Mouse (Mus musculus): Measurements from ENCODE around the gene Sat1. TPM values are rescaled to one million over a fixed set of nuclear protein-coding genes. Genes with fewer than 3 reads are reported as not detected.
"Not testable (repeated sequence)": the region's sequence is repeated elsewhere in the genome, so short reads cannot be mapped to it uniquely, and the experiment has no call there.

Gene Sat1
- polyA plus RNA-seq (2015; fragmentation: Nextera tagmentation; extraction: Ambion mirVana): 139 and 145 TPM in 2 replicates

GRCm38 (mm10) chrX:155216271-155216670 is at the start of gene Sat1:
Gene Sat1, minus strand, starts transcription at chrX:155216449.
- 22% methylated on average over 24 of the region's 26 CpGs for WGBS
- H3K27ac ChIP-seq: peak within 1 kb of the TSS; percentile 75
- no peaks in the 10 kb centered on the region for H3K27me3 ChIP-seq
- H3K9ac ChIP-seq: peak within 1 kb of the TSS; percentile 60
- no peaks in the 10 kb centered on the region for H3K9me3 ChIP-seq
- peak within 1 kb of the TSS; percentile 55 for H3K4me2 ChIP-seq
- ATAC-seq (ENCODE audit: borderline replicate concordance, extremely low read depth, low FRiP score, low TSS enrichment): peak; percentile 96
- H3K36me3 ChIP-seq: no peaks in the 10 kb centered on the region
- H3K4me1 ChIP-seq: no peaks in the 10 kb centered on the region
- peak within 1 kb of the TSS; percentile 56 for H3K4me3 ChIP-seq

DNA sequence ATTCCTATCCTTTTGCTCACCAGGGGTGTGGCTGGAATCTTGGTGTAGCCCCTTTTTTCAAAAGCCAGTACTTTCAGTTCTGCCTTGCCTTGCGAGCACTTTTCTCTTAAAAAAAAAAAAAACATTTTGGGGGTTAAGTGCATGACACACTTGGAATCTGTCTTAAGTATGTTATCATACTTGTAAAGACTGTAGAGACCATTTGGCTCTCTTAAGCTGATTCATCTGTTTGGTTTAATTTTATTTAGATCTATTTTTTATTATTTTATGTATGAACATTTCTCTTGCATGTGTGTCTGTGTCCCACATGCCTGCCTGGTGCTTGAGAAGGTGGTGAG is 46.6 kb upstream of the Sat1 start:
- Histone ChIP-seq H3K36me3 (no peaks in the 10 kb centered on the region), H3K27ac (peak overlapping the region; percentile 80), H3K4me2 (peak overlapping the region; percentile 47), H3K9me3 (no peaks in the 10 kb centered on the region), H3K4me1 (no peaks in the 10 kb centered on the region), H3K9ac (peak overlapping the region; percentile 63), H3K27me3 (no peaks in the 10 kb centered on the region), H3K4me3 (peak overlapping the region; percentile 60)
- no peak for ATAC-seq (ENCODE audit: borderline replicate concordance, extremely low read depth, low FRiP score, low TSS enrichment)
- WGBS: 23% methylated on average over 1 of the region's 1 CpGs

- Histone ChIP-seq H3K27me3 (no peaks in the 10 kb centered on the region), H3K27ac (peak within 1 kb of the TSS; percentile 80), H3K9ac (peak within 1 kb of the TSS; percentile 63), H3K4me2 (peak within 1 kb of the TSS; percentile 47), H3K36me3 (no peaks in the 10 kb centered on the region), H3K9me3 (no peaks in the 10 kb centered on the region), H3K4me3 (peak within 1 kb of the TSS; percentile 60), H3K4me1 (no peaks in the 10 kb centered on the region)
- 18% methylated on average over 37 of the region's 37 CpGs for WGBS
- ATAC-seq (ENCODE audit: borderline replicate concordance, extremely low read depth, low FRiP score, low TSS enrichment): peak; percentile 99
These were observed 46.1 kb upstream of the Sat1 start, which contains the start of gene Acot9 for GRCm38 (mm10) chrX:155262235-155262914. Gene Acot9, plus strand, starts transcription at chrX:155262443.

DNA sequence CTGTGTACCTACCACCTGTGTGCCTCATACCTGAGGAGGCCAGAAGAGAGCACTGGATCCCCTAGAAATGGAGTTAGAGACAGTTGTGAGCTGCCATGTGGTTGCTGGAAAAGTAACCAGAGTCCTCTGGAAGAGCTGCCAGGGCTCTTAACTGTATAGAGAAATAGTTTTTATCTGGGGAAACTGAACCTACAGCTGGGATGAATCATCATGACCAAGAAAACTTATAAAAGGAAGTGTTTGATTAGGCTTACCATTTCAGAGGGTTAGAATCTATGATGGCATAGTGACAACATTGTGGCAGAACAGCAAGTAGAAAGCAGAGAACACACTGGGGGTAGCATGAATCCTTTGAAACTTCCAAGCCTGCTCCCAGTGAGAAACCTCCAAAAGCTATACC is 40.6 kb upstream of the Sat1 start:
- Histone ChIP-seq H3K27me3 (no peaks in the 10 kb centered on the region), H3K9ac (no peak overlapping the region), H3K27ac (no peak overlapping the region), H3K4me3 (no peak overlapping the region), H3K9me3 (no peaks in the 10 kb centered on the region), H3K4me2 (no peak overlapping the region), H3K36me3 (no peaks in the 10 kb centered on the region), H3K4me1 (no peaks in the 10 kb centered on the region)
- no peak for ATAC-seq (ENCODE audit: borderline replicate concordance, extremely low read depth, low FRiP score, low TSS enrichment)

DNA sequence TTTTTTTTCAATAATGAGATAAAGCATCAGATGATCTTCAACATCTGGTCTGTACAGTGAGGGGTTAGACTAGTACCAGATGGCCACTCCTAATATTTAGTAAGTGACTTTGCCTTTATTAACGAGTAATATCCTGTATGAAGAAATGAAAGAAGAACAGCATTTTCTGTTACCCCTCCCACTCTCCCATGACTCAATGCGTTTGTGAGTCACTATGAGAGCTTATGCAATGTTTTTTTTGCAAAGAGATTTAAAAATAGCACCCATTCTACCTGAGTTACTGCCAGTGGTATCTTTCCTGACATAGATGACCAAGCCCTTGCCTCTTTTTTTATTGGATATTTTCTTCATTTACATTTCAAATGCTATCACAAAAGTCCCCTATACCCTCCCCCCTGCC is 2.0 kb upstream of the Sat1 start:
- no peak overlapping the region for H3K4me2 ChIP-seq
- H3K9ac ChIP-seq: no peak overlapping the region
- H3K4me3 ChIP-seq: no peak overlapping the region
- ATAC-seq (ENCODE audit: borderline replicate concordance, extremely low read depth, low FRiP score, low TSS enrichment): no peak
- H3K36me3 ChIP-seq: no peaks in the 10 kb centered on the region
- no peaks in the 10 kb centered on the region for H3K4me1 ChIP-seq
- no peak overlapping the region for H3K27ac ChIP-seq
- H3K9me3 ChIP-seq: no peaks in the 10 kb centered on the region
- H3K27me3 ChIP-seq: no peaks in the 10 kb centered on the region
- 50% methylated on average over 2 of the region's 2 CpGs for WGBS

GRCm38 (mm10) chrX:155215501-155216248 is 574 bp downstream of the Sat1 start:
- Histone ChIP-seq H3K27me3 (no peaks in the 10 kb centered on the region), H3K27ac (peak overlapping the region; percentile 75), H3K4me1 (no peaks in the 10 kb centered on the region), H3K36me3 (no peaks in the 10 kb centered on the region), H3K9ac (peak overlapping the region; percentile 60), H3K4me3 (peak overlapping the region; percentile 56), H3K9me3 (no peaks in the 10 kb centered on the region), H3K4me2 (peak overlapping the region; percentile 55)
- ATAC-seq (ENCODE audit: borderline replicate concordance, extremely low read depth, low FRiP score, low TSS enrichment): peak; percentile 79
- 26% methylated on average over 24 of the region's 24 CpGs for WGBS

DNA sequence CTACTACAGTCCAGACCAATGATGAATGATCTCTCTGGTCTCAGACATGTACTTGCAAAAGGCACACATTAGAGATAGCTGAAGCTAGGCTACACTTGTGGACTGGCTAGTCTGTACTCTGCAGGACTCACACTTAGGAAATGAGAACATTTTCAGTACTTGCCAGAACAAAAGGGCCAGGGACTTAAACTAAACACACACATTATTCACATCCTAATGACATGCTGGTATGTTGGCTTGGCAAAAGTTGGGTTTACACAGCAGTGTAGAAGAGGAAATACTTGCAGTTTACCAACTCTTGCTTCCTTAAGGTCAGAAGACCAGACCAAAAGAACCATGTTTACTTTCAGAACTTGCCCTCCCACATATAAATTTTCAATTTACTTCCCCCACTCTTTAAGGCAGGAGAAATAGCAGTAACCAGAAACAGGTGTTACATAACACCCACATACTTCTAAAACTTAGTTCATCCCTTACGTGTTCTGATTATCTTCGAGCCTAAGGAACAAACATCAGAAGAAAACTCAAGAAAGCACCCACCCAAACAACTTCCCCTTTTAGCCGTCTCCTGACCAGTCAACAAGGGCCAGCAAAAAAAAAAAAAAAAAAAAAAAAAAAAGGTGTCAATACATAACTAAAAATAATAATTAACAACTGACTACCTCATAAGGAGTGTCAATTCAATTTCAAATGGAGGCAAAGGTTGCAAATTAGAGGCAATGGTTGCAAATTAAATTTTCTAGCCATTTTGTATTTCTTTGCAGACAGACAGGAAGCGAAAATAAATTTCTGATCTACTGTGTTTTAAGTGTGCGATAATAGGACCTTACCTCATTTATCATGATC is 1.7 kb downstream of the Sat1 start:
- H3K27me3 ChIP-seq: no peaks in the 10 kb centered on the region
- no peak for ATAC-seq (ENCODE audit: borderline replicate concordance, extremely low read depth, low FRiP score, low TSS enrichment)
- H3K36me3 ChIP-seq: no peaks in the 10 kb centered on the region
- H3K9ac ChIP-seq: no peak overlapping the region
- H3K27ac ChIP-seq: no peak overlapping the region
- no peaks in the 10 kb centered on the region for H3K4me1 ChIP-seq
- H3K4me2 ChIP-seq: peak overlapping the region; percentile 55
- 73% methylated on average over 5 of the region's 5 CpGs for WGBS
- H3K4me3 ChIP-seq: peak overlapping the region; percentile 56; the same call in 1 of the 2 replicates
- no peaks in the 10 kb centered on the region for H3K9me3 ChIP-seq

DNA sequence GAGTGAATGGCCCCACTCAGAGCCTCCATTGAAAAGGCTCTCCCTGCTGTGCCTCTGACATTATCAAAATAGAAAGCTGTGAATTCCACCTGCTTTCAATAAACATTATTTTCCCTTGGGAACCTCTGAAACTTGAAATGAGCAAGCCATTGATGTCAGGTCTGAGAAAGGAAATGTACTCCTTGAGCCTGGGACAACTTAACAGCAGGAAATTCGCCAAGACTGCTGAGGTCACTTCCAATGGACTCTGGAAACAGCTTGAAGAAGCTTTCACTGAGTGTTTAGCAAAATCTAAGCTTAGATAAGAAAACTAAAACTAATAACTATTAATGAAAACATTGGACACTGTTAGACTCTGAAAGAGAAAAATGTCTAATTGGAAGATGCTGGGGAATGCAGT is 7.6 kb downstream of the Sat1 start:
- Histone ChIP-seq H3K27me3 (no peaks in the 10 kb centered on the region), H3K9me3 (no peaks in the 10 kb centered on the region), H3K27ac (no peak overlapping the region), H3K4me1 (no peaks in the 10 kb centered on the region), H3K36me3 (no peaks in the 10 kb centered on the region), H3K4me2 (no peak overlapping the region), H3K4me3 (no peak overlapping the region), H3K9ac (no peak overlapping the region)
- ATAC-seq (ENCODE audit: borderline replicate concordance, extremely low read depth, low FRiP score, low TSS enrichment): no peak
- WGBS: 8% methylated on average over 1 of the region's 1 CpGs

GRCm38 (mm10) chrX:155205436-155205835 is 10.8 kb downstream of the Sat1 start:
- not testable (repeated sequence) for H3K9ac ChIP-seq; H3K27me3 ChIP-seq; H3K9me3 ChIP-seq; H3K27ac ChIP-seq; H3K4me1 ChIP-seq; H3K4me3 ChIP-seq; ATAC-seq (ENCODE audit: borderline replicate concordance, extremely low read depth, low FRiP score, low TSS enrichment); H3K4me2 ChIP-seq; H3K36me3 ChIP-seq
- 91% methylated on average over 2 of the region's 2 CpGs for whole genome bisulfite sequencing

- Histone ChIP-seq H3K36me3 (no peaks in the 10 kb centered on the region), H3K4me3 (no peak overlapping the region), H3K4me1 (no peaks in the 10 kb centered on the region), H3K9ac (no peak overlapping the region), H3K9me3 (no peaks in the 10 kb centered on the region), H3K27me3 (no peaks in the 10 kb centered on the region), H3K4me2 (no peak overlapping the region), H3K27ac (no peak overlapping the region)
- no peak for ATAC-seq (ENCODE audit: borderline replicate concordance, extremely low read depth, low FRiP score, low TSS enrichment)
- 67% methylated on average over 2 of the region's 2 CpGs for WGBS
These were observed 13.6 kb downstream of the Sat1 start for GRCm38 (mm10) chrX:155202406-155203305.

DNA sequence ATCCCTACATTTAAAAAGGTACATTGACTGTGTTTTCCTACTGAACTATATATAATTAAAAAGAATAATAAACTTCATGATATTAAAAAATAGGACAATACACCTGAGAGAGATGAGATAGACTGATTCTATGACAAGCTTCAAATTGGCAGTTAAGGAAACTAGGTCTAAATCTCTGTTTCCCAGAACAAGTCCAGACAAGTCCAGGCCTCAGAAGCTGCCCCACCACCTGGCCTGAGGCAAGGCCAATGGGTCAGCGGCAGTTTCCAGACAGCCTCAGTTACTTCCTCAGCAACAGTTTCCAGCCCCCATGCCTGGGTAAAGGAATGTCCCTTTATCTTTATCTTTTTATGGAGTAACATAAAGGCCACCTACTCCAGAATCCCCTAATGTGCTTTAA is 14.4 kb downstream of the Sat1 start:
- WGBS: 46% methylated on average over 1 of the region's 1 CpGs
- Histone ChIP-seq H3K4me1 (no peaks in the 10 kb centered on the region), H3K27me3 (no peaks in the 10 kb centered on the region), H3K9me3 (no peaks in the 10 kb centered on the region), H3K9ac (no peak overlapping the region), H3K36me3 (no peaks in the 10 kb centered on the region), H3K27ac (no peak overlapping the region), H3K4me3 (no peak overlapping the region), H3K4me2 (no peak overlapping the region)
- ATAC-seq (ENCODE audit: borderline replicate concordance, extremely low read depth, low FRiP score, low TSS enrichment): no peak
